Mouse (Mus musculus): ENCODE results near the gene Slc24a2. TPM values are rescaled to one million over a fixed set of nuclear protein-coding genes. Genes with fewer than 3 reads are reported as not detected.

Gene Slc24a2
- polyA plus RNA-seq, 1 experiment from 2014 or later: 0.01 TPM

DNA sequence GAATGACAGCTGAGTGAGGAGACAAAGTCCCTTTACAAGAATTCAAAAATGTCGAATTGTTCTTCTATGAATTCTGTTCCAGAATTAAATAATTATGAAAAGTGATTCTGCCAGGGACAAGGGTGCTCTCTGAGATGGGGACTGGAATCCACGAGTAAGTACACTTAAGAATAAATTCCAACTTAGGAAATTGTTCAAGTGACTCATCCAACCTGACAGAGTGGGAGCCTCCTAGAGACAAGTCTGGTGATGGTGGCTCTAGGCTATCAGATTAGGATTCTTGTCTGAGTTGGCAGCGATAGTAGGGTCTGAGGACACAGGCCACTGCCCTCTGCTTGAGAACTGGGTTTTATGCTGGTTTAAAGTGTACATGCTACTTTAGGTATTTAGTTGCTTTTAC lies 181.2 kb downstream of the Slc24a2 start:
- Histone ChIP-seq H3K9ac (ENCODE audit: low read length) (no peak overlapping the region), H3K9me3 (ENCODE audit: control insufficient read depth, low read length) (no peaks in the 10 kb centered on the region), H3K27ac (replicated peaks; ENCODE audit: low read depth, low read length) (no peak overlapping the region), H3K4me1 (ENCODE audit: control insufficient read depth, insufficient read depth, low read length) (no peaks in the 10 kb centered on the region), H3K27me3 (ENCODE audit: control insufficient read depth, insufficient read depth, low read length) (no peaks in the 10 kb centered on the region), H3K4me3 (ENCODE audit: low read depth, low read length) (no peak overlapping the region), H3K36me3 (ENCODE audit: control insufficient read depth, insufficient read depth, low read length) (no peaks in the 10 kb centered on the region), H3K4me2 (ENCODE audit: low read depth, severe bottlenecking) (no peak overlapping the region)
- DNase-seq (ENCODE audit: low spot score): no peak
- no peak for ATAC-seq (ENCODE audit: insufficient number of reproducible peaks, low FRiP score, low TSS enrichment, low read depth)
- 82% methylated on average over 3 of the region's 3 CpGs for WGBS

DNA sequence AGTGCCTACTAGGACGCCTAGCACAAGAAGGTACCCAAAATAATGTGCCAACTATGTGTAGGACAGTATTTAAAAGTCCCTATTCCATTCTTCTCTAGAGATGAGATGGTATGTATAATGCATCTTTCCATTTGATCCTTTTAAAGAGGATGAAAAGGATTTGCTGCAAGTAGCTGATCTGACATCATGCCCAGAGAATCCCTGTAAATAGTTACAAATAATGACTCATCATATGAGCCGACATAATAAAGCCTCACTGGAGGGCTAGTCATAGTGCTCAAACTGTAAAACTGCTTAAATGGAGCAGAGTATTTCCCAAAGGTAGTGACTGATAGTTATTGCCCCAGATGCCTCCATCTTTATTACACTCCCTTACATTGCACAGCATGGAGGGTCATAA lies 183.1 kb downstream of the Slc24a2 start:
- Histone ChIP-seq H3K9ac (ENCODE audit: low read length) (no peak overlapping the region), H3K27ac (replicated peaks; ENCODE audit: low read depth, low read length) (no peak overlapping the region), H3K36me3 (ENCODE audit: control insufficient read depth, insufficient read depth, low read length) (no peaks in the 10 kb centered on the region), H3K4me1 (ENCODE audit: control insufficient read depth, insufficient read depth, low read length) (no peaks in the 10 kb centered on the region), H3K9me3 (ENCODE audit: control insufficient read depth, low read length) (no peaks in the 10 kb centered on the region), H3K27me3 (ENCODE audit: control insufficient read depth, insufficient read depth, low read length) (no peaks in the 10 kb centered on the region), H3K4me3 (ENCODE audit: low read depth, low read length) (no peak overlapping the region), H3K4me2 (ENCODE audit: low read depth, severe bottlenecking) (no peak overlapping the region)
- ATAC-seq (ENCODE audit: insufficient number of reproducible peaks, low FRiP score, low TSS enrichment, low read depth) (no peak), DNase-seq (ENCODE audit: low spot score) (no peak)
- WGBS: 82% methylated on average over 2 of the region's 2 CpGs

GRCm38 (mm10) chr4:87043296-87043695 lies 187.0 kb downstream of the Slc24a2 start:
- H3K9ac ChIP-seq (ENCODE audit: low read length): no peak overlapping the region
- no peak overlapping the region for H3K4me3 ChIP-seq (ENCODE audit: low read depth, low read length)
- no peaks in the 10 kb centered on the region for H3K9me3 ChIP-seq (ENCODE audit: control insufficient read depth, low read length)
- H3K27ac ChIP-seq (replicated peaks; ENCODE audit: low read depth, low read length): no peak overlapping the region
- DNase-seq (ENCODE audit: low spot score) (no peak), ATAC-seq (ENCODE audit: insufficient number of reproducible peaks, low FRiP score, low TSS enrichment, low read depth) (no peak)
- H3K36me3 ChIP-seq (ENCODE audit: control insufficient read depth, insufficient read depth, low read length): no peaks in the 10 kb centered on the region
- no peaks in the 10 kb centered on the region for H3K4me1 ChIP-seq (ENCODE audit: control insufficient read depth, insufficient read depth, low read length)
- no peak overlapping the region for H3K4me2 ChIP-seq (ENCODE audit: low read depth, severe bottlenecking)
- no peaks in the 10 kb centered on the region for H3K27me3 ChIP-seq (ENCODE audit: control insufficient read depth, insufficient read depth, low read length)
- 89% methylated on average over 9 of the region's 9 CpGs for WGBS

DNA sequence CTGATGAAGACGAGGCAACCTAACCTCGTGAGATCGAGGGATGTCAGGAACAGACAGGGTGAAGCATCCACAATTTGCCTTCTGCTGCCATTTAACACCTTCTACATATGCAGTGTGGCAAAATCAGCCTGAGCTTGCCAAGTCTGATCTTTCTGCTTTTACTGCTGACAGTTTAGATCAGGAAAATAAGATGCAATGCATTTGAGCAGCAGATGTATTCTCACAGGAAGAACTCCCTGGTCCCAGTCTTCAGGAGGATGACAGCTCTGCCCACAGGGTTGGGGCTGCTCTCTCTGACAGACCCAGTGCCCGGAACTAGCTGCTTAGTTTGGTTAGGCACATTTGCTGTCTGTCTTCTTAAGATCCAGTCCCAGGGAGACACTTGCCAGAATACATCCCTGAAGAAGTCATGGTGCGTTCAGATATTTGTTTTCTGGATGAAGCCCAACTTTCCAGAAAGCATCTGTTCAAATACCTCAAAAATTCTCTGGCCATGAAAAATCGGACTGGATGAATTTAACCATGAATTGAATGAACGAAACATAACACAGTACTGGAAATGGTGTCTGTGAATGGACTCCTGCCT lies 188.8 kb downstream of the Slc24a2 start:
- Histone ChIP-seq H3K9me3 (ENCODE audit: control insufficient read depth, low read length) (no peaks in the 10 kb centered on the region), H3K36me3 (ENCODE audit: control insufficient read depth, insufficient read depth, low read length) (no peaks in the 10 kb centered on the region), H3K9ac (ENCODE audit: low read length) (no peak overlapping the region), H3K4me2 (ENCODE audit: low read depth, severe bottlenecking) (no peak overlapping the region), H3K4me3 (ENCODE audit: low read depth, low read length) (no peak overlapping the region), H3K4me1 (ENCODE audit: control insufficient read depth, insufficient read depth, low read length) (no peaks in the 10 kb centered on the region), H3K27me3 (ENCODE audit: control insufficient read depth, insufficient read depth, low read length) (no peaks in the 10 kb centered on the region), H3K27ac (replicated peaks; ENCODE audit: low read depth, low read length) (no peak overlapping the region)
- ATAC-seq (ENCODE audit: insufficient number of reproducible peaks, low FRiP score, low TSS enrichment, low read depth) (no peak), DNase-seq (ENCODE audit: low spot score) (no peak)
- 86% methylated on average over 7 of the region's 7 CpGs for WGBS

DNA sequence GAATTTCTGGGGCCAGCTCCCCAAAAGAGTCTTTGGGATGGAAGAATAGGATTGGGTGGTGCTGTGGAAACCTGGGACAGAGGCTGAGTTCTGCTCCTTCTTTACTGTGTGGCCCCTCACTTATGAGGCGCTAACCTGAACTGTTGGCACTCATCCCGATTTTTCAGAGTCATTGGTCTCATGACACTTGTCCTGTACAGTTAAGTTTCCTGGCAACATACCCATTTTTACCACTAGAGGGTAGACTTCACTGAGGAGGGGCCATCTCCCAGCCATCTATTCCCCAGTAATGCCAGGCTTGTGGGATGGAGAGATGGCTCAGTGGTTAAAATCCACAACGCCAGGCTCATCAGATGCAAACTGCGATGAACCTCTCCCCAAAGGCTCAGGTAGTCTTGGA lies 192.7 kb downstream of the Slc24a2 start:
- Histone ChIP-seq H3K27me3 (ENCODE audit: control insufficient read depth, insufficient read depth, low read length) (no peaks in the 10 kb centered on the region), H3K9ac (ENCODE audit: low read length) (no peak overlapping the region), H3K4me2 (ENCODE audit: low read depth, severe bottlenecking) (no peak overlapping the region), H3K36me3 (ENCODE audit: control insufficient read depth, insufficient read depth, low read length) (no peaks in the 10 kb centered on the region), H3K4me1 (ENCODE audit: control insufficient read depth, insufficient read depth, low read length) (no peaks in the 10 kb centered on the region), H3K4me3 (ENCODE audit: low read depth, low read length) (no peak overlapping the region), H3K9me3 (ENCODE audit: control insufficient read depth, low read length) (no peaks in the 10 kb centered on the region), H3K27ac (replicated peaks; ENCODE audit: low read depth, low read length) (no peak overlapping the region)
- DNase-seq (ENCODE audit: low spot score) (no peak), ATAC-seq (ENCODE audit: insufficient number of reproducible peaks, low FRiP score, low TSS enrichment, low read depth) (no peak)
- 73% methylated on average over 4 of the region's 4 CpGs for WGBS

- Histone ChIP-seq H3K27ac (replicated peaks; ENCODE audit: low read depth, low read length) (no peak overlapping the region), H3K9me3 (ENCODE audit: control insufficient read depth, low read length) (no peaks in the 10 kb centered on the region), H3K4me3 (ENCODE audit: low read depth, low read length) (no peak overlapping the region), H3K36me3 (ENCODE audit: control insufficient read depth, insufficient read depth, low read length) (no peaks in the 10 kb centered on the region), H3K9ac (ENCODE audit: low read length) (no peak overlapping the region), H3K27me3 (ENCODE audit: control insufficient read depth, insufficient read depth, low read length) (no peaks in the 10 kb centered on the region), H3K4me2 (ENCODE audit: low read depth, severe bottlenecking) (no peak overlapping the region), H3K4me1 (ENCODE audit: control insufficient read depth, insufficient read depth, low read length) (no peaks in the 10 kb centered on the region)
- whole genome bisulfite sequencing: 74% methylated on average over 5 of the region's 5 CpGs
- no peak for ATAC-seq (ENCODE audit: insufficient number of reproducible peaks, low FRiP score, low TSS enrichment, low read depth)
- no peak for DNase-seq (ENCODE audit: low spot score)
Measured at GRCm38 (mm10) chr4:87036507-87036906, 193.8 kb downstream of the Slc24a2 start.

DNA sequence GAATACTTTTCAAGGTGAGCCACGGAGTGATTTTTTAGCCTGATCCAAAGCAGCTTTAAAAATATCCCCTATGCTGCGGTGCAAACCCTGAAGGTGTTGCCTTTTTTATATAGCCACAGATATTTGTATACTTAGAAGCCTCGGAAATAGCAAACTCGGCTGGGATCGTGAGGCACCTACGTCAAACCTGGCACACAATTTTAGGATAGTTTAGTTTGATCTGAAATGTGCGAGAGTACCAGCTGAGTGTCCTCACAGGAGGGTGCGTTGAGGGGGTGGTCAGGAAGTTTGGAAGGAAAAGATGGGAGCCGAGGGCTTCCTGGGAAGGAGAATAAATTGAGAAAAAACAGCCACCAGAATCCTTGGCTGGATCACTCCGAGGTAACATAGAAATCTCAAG lies 194.6 kb downstream of the Slc24a2 start:
- Histone ChIP-seq H3K27ac (replicated peaks; ENCODE audit: low read depth, low read length) (no peak overlapping the region), H3K27me3 (ENCODE audit: control insufficient read depth, insufficient read depth, low read length) (no peaks in the 10 kb centered on the region), H3K9me3 (ENCODE audit: control insufficient read depth, low read length) (no peaks in the 10 kb centered on the region), H3K9ac (ENCODE audit: low read length) (no peak overlapping the region), H3K36me3 (ENCODE audit: control insufficient read depth, insufficient read depth, low read length) (no peaks in the 10 kb centered on the region), H3K4me2 (ENCODE audit: low read depth, severe bottlenecking) (no peak overlapping the region), H3K4me1 (ENCODE audit: control insufficient read depth, insufficient read depth, low read length) (no peaks in the 10 kb centered on the region), H3K4me3 (ENCODE audit: low read depth, low read length) (no peak overlapping the region)
- 87% methylated on average over 10 of the region's 10 CpGs for WGBS
- ATAC-seq (ENCODE audit: insufficient number of reproducible peaks, low FRiP score, low TSS enrichment, low read depth) (no peak), DNase-seq (ENCODE audit: low spot score) (no peak)

DNA sequence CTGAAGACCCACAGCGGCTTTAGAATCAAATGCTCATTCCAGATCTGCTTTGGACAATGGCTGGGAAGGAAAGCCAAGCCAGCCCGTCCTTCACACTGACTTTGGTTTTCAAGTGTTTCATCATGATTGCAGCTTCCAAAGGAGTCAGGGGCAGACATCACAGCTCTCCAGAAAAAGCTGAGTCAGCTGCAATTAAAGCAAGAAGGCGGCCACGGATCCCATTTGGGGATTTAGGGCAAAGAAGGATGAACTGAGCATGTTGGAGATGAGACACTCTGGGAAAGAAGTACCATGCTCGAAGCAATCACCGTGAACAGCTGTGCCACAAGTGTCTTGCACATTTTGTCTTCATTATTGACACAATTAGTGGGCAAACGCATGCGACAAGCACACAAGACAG lies 197.6 kb downstream of the Slc24a2 start:
- no peak for ATAC-seq (ENCODE audit: insufficient number of reproducible peaks, low FRiP score, low TSS enrichment, low read depth)
- WGBS: 90% methylated on average over 8 of the region's 8 CpGs

DNA sequence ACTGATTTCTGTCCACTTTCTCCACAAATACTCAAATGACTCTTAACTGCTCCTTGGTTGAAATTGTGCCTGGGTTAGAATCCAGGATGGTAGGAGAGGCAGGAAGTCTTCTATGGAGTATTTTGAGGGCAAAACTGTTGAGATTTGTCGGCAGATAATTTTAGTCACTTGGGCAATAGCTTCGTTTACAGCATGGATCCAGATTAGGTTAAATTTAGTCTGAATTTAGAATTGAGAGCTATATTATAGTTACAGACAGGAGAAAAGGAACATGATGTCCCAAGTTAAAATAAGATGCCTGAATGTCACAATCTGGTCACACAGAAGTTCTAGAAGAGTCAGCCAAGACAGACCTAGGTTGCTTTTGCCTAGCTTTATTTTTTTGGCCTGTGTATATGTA lies 199.2 kb downstream of the Slc24a2 start:
- H3K27ac ChIP-seq (replicated peaks; ENCODE audit: low read depth, low read length): no peak overlapping the region
- no peak for ATAC-seq (ENCODE audit: insufficient number of reproducible peaks, low FRiP score, low TSS enrichment, low read depth)
- no peak for DNase-seq (ENCODE audit: low spot score)
- no peaks in the 10 kb centered on the region for H3K27me3 ChIP-seq (ENCODE audit: control insufficient read depth, insufficient read depth, low read length)
- H3K4me1 ChIP-seq (ENCODE audit: control insufficient read depth, insufficient read depth, low read length): no peaks in the 10 kb centered on the region
- no peak overlapping the region for H3K9ac ChIP-seq (ENCODE audit: low read length)
- H3K4me3 ChIP-seq (ENCODE audit: low read depth, low read length): no peak overlapping the region
- H3K36me3 ChIP-seq (ENCODE audit: control insufficient read depth, insufficient read depth, low read length): no peaks in the 10 kb centered on the region
- 92% methylated on average over 2 of the region's 2 CpGs for WGBS
- no peaks in the 10 kb centered on the region for H3K9me3 ChIP-seq (ENCODE audit: control insufficient read depth, low read length)
- H3K4me2 ChIP-seq (ENCODE audit: low read depth, severe bottlenecking): no peak overlapping the region

More for the DNA sequence above, 197.6 kb downstream of the Slc24a2 start:
- Histone ChIP-seq H3K36me3 (ENCODE audit: control insufficient read depth, insufficient read depth, low read length) (no peaks in the 10 kb centered on the region), H3K4me3 (ENCODE audit: low read depth, low read length) (no peak overlapping the region), H3K27me3 (ENCODE audit: control insufficient read depth, insufficient read depth, low read length) (no peaks in the 10 kb centered on the region), H3K4me2 (ENCODE audit: low read depth, severe bottlenecking) (no peak overlapping the region), H3K27ac (replicated peaks; ENCODE audit: low read depth, low read length) (no peak overlapping the region), H3K4me1 (ENCODE audit: control insufficient read depth, insufficient read depth, low read length) (no peaks in the 10 kb centered on the region), H3K9me3 (ENCODE audit: control insufficient read depth, low read length) (no peaks in the 10 kb centered on the region), H3K9ac (ENCODE audit: low read length) (no peak overlapping the region)
- no peak for DNase-seq (ENCODE audit: low spot score)

Measured in limb, embryonic 11.5 days (tissue).